Mouse (Mus musculus) thymus, postnatal 25 days (tissue): ENCODE data around the gene Nefh.
A peak's percentile ranks its signal among the peaks of the same experiment; 100 is the strongest.

Experiments used
- DNase-seq: peaks from one replicate; pipeline ENCODE4 v3.0.0; 2022

The Nefh gene

GRCm38 (mm10) chr11:4947813-4948174 lies at the start of gene Nefh:
Gene Nefh, minus strand, starts transcription at chr11:4948064.
- no peak for DNase-seq

GRCm38 (mm10) chr11:4996621-4997199 lies 48.8 kb upstream of the Nefh start:
- DNase-seq = no peak

DNA sequence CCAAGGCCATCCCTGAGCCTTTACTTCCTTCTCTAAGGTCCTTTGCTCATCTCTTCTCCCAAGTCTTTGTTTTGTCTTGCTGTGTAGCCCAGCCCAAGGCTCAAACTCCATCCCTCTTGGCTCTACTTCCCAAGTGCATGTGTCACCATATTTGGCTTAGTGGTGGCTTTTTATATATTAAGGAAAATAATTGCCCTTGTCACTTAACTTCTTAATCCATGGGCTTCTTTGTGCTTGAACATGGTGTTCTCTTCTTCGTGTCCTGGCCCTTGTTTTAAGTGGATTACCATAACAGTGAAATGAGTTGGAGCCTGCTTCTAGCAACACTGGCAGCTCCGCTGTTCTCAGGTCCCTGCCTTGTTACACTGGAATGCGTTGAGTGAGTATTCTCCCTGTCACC lies 47.8 kb upstream of the Nefh start:
- no peak for DNase-seq

DNA sequence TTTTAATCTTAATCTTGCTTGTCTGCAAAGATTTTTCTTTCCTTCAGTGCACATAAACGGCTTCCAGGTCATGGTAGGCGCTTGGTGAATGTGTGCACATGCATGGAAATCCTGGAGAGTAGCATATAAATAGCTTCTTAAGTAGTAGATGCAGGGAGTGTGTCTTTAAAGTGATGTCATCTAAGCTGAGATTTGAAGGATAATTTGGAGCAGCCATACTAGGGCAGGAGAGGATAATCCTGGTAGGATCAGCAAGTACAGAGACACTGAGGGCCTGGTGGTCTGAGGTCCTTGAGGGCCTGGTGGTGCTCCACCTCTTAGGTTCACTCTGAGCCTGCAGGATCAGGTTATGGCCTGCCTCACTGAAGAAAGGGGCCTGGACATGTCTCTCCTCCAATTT lies 44.6 kb upstream of the Nefh start:
- DNase-seq = no peak

DNA sequence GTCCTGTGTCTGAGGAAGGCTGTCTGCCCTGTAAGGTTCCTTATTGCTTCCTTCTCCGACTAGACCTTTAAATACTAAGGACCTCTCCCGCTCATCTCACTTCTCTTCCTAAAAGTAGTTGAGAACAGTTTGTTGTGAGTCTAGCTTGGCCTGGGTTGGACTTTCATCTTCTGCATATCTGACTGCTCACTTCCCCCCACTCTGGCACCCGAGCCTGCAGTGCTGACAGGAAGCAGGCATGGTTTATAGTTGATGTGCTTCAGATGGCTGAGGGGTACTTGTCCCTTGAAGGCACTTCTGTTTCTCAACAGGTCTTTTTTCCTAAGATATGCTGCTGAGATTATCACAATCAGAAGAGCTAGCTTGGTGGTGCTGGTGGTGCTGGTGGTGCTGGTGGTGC lies 41.3 kb upstream of the Nefh start:
- peak; percentile 59 for DNase-seq

DNA sequence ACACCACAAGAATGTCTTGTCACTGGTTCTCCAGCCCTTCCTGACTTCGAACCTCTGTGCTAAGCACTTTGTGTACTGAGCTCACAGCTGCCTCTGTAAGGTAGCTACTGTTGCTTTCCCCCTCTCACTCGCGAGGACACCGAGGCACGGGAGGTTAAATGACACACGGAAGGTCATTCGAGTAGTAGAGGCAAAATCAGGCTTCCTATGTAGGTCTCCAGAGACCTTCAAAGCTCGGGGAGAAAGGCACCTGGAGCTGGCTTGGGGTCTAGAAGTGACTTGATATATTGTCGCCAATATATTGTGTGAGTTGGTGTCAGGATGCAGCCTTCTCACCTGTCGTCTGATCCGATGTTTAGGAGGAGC lies 39.6 kb upstream of the Nefh start:
- DNase-seq = no peak

DNA sequence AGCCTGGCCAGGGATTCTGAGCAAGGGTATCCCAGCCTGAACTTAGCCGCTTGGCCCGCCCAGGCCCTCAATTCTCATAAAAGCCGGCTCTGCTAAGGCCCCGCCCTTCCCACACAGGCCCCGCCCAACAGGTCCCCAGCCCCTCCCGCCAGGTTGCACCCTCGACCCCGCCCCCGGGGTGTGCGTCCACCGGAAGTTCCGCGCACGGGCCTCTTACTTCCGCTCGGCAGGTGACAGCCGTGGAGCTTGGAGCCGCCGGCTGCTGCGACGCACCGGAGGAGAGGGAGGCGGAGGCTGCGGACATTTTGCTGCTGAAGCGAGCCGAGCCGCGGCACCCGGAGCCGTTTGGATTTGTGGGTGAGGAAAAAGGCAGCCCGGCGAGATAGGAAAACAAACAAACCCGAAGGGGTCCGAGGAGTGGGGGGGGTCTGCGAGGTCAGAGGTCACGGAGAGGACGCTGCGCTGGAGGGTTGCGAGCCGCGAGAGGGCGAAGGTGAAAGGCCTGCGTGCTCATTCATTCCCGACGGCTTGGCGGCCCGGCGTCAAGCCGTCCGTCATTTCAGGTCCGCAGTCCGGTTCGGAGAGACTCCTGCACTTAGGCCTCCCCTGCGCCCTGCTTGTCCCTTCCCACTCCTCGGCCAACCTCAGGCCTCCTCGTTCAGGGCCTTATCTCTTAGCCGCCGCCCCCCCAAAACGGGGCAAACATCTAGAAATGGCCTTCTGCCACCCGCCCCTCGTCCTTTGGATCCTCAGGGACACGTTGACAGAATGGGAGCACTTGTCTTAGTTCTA lies 39.0 kb upstream of the Nefh start, which contains the start of gene Ap1b1:
Gene Ap1b1 (plus strand): TSS at position 130 of the 792 bp plus-strand sequence.
- DNase-seq = peak; percentile 94

DNA sequence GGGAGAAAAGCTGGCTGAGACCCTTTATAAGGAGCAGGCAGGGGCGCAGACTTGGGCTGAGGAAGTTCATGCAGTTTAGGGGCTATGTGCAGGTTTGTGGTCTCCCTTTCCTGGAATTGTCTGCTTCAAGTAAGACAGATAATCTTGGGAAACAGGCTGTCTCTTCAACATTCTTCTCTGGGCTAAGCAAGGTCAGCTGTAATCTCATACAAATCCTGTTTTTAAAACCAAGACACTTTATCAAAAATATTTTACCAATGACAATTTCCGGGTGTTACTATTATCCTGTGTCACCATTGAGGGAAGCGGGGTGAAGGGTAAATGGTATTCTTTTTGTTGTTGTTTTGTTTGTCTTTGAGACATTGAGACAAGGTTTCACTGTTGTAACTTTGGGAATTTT lies 36.9 kb upstream of the Nefh start:
- no peak for DNase-seq

DNA sequence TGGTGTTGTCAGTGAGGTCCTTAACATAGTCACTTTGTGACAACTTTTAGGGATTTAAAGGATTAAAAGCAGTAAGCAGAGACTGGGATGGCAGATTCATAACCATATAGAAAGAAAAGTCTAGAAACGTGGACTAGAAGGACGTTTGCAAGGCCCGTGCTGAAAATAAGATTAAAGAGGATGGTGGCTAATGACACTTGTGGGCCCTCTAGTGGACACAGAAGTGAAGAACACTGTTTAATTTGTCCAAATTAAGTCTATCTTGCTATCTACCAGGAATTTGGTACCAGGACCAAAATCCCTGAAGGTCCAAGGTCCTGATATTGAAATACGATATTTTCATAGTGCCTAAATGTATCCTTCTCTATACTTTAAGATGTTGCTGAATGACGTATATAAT lies 36.4 kb upstream of the Nefh start:
- no peak for DNase-seq

GRCm38 (mm10) chr11:4983538-4983937 lies 35.7 kb upstream of the Nefh start:
- DNase-seq = no peak

DNA sequence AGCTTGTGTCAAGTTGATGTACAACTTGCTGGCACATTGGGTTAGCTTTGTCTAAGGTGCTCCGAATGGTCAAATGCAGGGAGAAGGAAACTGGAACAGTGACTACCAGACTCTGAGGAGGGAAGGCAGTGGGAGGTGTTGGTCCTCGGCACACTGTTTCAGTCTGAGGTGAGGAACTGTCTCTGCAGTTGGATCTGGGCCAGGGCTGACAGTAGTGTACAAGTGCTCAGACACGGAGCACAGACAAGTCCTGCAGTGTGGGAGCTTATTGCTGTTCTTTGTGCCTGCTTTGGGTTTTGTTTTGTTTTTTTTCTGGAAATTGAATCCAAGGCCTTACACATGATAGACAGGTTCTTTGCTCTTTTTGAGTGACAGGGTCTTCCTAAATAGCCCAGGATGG lies 35.1 kb upstream of the Nefh start:
- no peak for DNase-seq

GRCm38 (mm10) chr11:4975623-4976022 lies 27.8 kb upstream of the Nefh start:
- peak; percentile 80 for DNase-seq

DNA sequence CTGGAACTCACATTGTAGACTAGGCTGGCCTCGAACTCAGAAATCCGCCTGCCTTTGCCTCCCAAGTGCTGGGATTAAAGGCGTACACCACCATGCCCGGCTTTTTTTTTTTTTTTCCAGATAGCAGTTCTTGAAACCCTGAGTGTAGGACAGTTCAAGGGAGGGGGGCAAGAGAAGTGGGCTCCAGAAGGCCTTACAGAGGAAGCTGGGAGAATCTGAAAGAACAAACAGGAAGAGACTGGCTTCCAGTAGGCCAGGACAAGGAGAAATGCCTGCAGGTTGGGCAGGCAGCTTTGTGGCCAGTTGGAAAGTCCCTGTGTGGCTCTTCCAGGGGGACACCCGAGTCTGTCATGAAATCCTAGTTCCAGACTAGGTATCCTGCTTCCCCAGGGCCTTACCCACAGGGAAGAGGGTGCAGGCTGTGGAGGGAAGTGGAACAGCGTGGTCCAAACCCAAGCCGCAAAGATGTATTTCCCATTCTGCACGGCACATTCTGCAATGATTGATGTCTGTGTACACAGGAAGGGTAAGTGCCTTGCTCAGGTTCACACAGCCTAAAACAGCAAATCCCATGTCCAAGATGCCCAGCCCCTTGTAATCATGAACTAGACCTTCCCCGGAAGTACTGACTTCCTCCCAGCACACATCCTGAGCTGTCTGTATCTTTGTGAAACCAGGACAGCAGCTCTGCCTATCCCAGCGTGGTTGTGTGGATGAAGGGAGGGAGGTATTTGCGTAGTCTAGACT lies 26.7 kb upstream of the Nefh start:
- DNase-seq = no peak

- no peak for DNase-seq
Measured at GRCm38 (mm10) chr11:4973871-4974256, 26.0 kb upstream of the Nefh start.

GRCm38 (mm10) chr11:4972967-4973870 lies 25.4 kb upstream of the Nefh start:
- DNase-seq = peak; percentile 54

- no peak for DNase-seq
Measured at GRCm38 (mm10) chr11:4968376-4968775, 20.5 kb upstream of the Nefh start.

DNA sequence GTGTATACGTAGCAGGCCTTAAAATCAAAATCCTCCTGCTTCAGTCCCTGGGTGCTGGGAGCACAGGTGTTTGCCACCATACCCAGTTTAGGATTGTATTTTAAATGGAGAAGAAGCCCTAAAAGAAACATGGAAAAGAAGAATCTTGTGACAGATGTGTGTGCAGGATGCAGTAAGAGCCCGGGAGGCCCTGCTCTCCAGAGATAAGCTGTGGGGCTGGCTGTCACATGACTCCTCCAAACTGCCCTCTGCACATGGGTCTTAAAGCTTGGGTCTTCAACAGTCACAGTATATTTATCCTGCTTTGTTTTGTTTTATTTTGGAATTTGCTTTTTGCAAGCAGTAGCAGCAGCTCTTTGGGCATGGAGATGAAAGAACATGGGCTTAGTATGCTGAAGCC lies 19.7 kb upstream of the Nefh start:
- no peak for DNase-seq

- DNase-seq = no peak
Measured at GRCm38 (mm10) chr11:4966888-4967287, 19.0 kb upstream of the Nefh start.

DNA sequence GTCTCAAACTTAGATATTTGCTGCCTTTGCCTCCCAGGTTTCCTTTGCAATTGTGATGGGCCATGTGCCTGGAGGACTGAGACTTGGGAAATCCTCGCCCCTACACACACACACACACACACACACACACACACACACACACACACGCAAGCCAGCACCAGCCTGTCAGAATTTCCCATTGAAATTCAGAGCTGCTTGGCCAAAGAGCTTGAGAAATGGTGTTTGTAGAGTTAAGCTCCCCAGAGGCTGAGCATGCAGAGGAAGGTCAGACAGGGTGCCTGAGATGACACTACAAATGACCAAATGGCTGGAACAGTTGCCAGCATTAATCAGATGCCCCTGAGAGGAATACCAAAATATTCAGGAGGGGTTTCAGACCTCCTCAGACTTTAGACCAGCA lies 18.5 kb upstream of the Nefh start:
- no peak for DNase-seq

- DNase-seq = no peak
Measured at GRCm38 (mm10) chr11:4963099-4963808, 15.4 kb upstream of the Nefh start.

DNA sequence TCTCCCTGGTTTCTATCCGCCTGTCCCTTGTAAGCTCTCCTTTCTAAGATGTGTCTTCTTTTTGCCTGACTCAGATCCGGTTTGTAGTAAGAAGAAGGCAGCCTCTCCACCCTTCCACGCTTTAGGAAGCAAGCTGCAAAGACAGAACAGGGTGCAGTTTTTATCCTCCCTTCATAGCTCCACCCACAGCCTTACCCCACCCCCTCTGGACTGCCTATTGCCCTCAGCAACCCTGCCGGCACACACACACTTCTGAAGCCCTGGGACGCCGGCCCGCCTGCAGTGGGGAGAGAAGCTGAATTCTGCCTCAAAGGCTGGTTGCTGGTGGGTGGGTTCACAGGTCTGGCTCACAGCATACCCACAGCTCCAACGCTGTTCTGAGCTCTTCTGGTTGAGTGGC lies 6.1 kb upstream of the Nefh start:
- DNase-seq = no peak

- no peak for DNase-seq
Measured at GRCm38 (mm10) chr11:4953401-4953800, 5.5 kb upstream of the Nefh start.
